Mouse (Mus musculus) G1E (cell line): ENCODE data around the gene Kcnab3. TPM values are rescaled to one million over a fixed set of nuclear protein-coding genes. Genes with fewer than 3 reads are reported as not detected.

Source experiments
- ATAC-seq: 2 replicates; pipeline ENCODE4 v1.8.0; 2016; ENCODE audit warnings: mild to moderate bottlenecking; ENCODE audit not compliant: insufficient number of reproducible peaks, poor library complexity, low FRiP score, severe bottlenecking; ENCODE audit errors: extremely low read depth
- DNase-seq: peaks from one replicate; pipeline ENCODE4 v3.0.0; 2012; ENCODE audit warnings: low spot score
- H3K27me3 ChIP-seq: 2 replicates; pipeline ENCODE4 v1.6.1; 2012; ENCODE audit warnings: mild to moderate bottlenecking, low read length, inconsistent platforms; ENCODE audit not compliant: insufficient read depth
- H3K36me3 ChIP-seq: replicated peaks from 2 replicates; pipeline ENCODE3; 2012; ENCODE audit warnings: mild to moderate bottlenecking, inconsistent platforms
- H3K4me1 ChIP-seq: 2 replicates; pipeline ENCODE4 v1.6.1; 2012; ENCODE audit warnings: low read depth, low read length, inconsistent platforms, mixed read lengths; ENCODE audit not compliant: insufficient read depth
- H3K4me3 ChIP-seq: 2 replicates; pipeline ENCODE4 v1.5.1; 2012; ENCODE audit warnings: low read depth, mild to moderate bottlenecking, inconsistent platforms, low read length, moderate library complexity, mixed read lengths
- H3K9me3 ChIP-seq: replicated peaks from 2 replicates; pipeline ENCODE4 v1.6.1; 2012; ENCODE audit warnings: inconsistent platforms
- CTCF ChIP-seq: IDR thresholded peaks from 2 replicates; pipeline ENCODE4 v1.5.1; 2012; ENCODE audit warnings: low read depth, low read length, inconsistent platforms, mixed read lengths
- GATA1 ChIP-seq: IDR thresholded peaks from 2 replicates; pipeline ENCODE4 v1.6.1; 2012; ENCODE audit warnings: borderline replicate concordance, low read length, inconsistent platforms, mixed read lengths
- GATA2 ChIP-seq: IDR thresholded peaks from 2 replicates; pipeline ENCODE4 v1.6.1; 2012; ENCODE audit warnings: low read depth, low read length, inconsistent platforms, borderline replicate concordance
- POLR2AphosphoS5 ChIP-seq: IDR thresholded peaks from 2 replicates; pipeline ENCODE4 v1.6.1; 2012; ENCODE audit warnings: low read depth, low read length, inconsistent platforms; ENCODE audit not compliant: insufficient replicate concordance
- TAL1 ChIP-seq: conservative IDR thresholded peaks from 2 replicates; pipeline ENCODE4 v1.6.1; 2012; ENCODE audit warnings: low read depth, low read length, inconsistent platforms, mixed read lengths
- polyA plus RNA-seq: library from polyadenylated mRNA; stranded (reverse); fragments of >175 nt; gene quantifications from 2 replicates; pipeline ENCODE4 v1.2.3, GENCODE M21; 2012
- total RNA-seq, 2 experiments: library from RNA; stranded (forward) in 1 of 2; stranded (reverse) in 1 of 2; fragments of 200-1000 nt in 1 of 2; fragments of >200 nt in 1 of 2; fragmentation: Nextera tagmentation in 1 of 2; gene quantifications; 2 replicates each; pipeline ENCODE4 v1.2.3; 2014 to 2017

Gene Kcnab3
- total and polyA plus RNA-seq, 3 experiments = 0.27 to 1.2 (median 0.60) TPM

- Histone ChIP-seq H3K27me3 (no peaks in the 10 kb centered on the region), H3K9me3 (no peaks in the 10 kb centered on the region), H3K4me1 (peaks cover 2% of the 10 kb centered on the region; the same call in 1 of the 2 replicates), H3K36me3 (peaks cover 38% of the 10 kb centered on the region), H3K4me3 (no peak overlapping the region)
- ATAC-seq = no peak
- DNase-seq = no peak
- TF ChIP-seq GATA2 (no peak), TAL1 (no peak), CTCF (no peak), GATA1 (no peak), POLR2AphosphoS5 (no peak)
Observed at GRCm38 (mm10) chr11:69381356-69381755, 55.3 kb downstream of the Kcnab3 start.

Other genes starting within 250 kb of the Kcnab3 start
- gene Vamp2, start 237.8 kb upstream of the Kcnab3 start, total RNA-seq (2014; fragmentation: Nextera tagmentation) = 98.4 and 104 TPM in 2 replicates
- 4.4 and 5.8 TPM in 2 replicates for gene Vamp2, start 237.8 kb upstream of the Kcnab3 start, total RNA-seq (2017)
- gene Vamp2, start 237.8 kb upstream of the Kcnab3 start, polyA plus RNA-seq = 31.8 and 32.8 TPM in 2 replicates
- 55.2 and 55.5 TPM in 2 replicates for gene Per1, start 231.0 kb upstream of the Kcnab3 start, total RNA-seq (2014; fragmentation: Nextera tagmentation)
- 8.9 TPM in 2 replicates for gene Per1, start 231.0 kb upstream of the Kcnab3 start, total RNA-seq (2017)
- gene Per1, start 231.0 kb upstream of the Kcnab3 start, polyA plus RNA-seq = 40.6 TPM in 2 replicates
- gene Hes7, start 205.9 kb upstream of the Kcnab3 start, total RNA-seq (2014; fragmentation: Nextera tagmentation) = 0.53 TPM in 1 of 2 replicates, not detected in the other
- gene Hes7, start 205.9 kb upstream of the Kcnab3 start, total RNA-seq (2017) = 0.22 TPM in 1 of 2 replicates, not detected in the other
- 1.2 and 2.0 TPM in 2 replicates for gene Hes7, start 205.9 kb upstream of the Kcnab3 start, polyA plus RNA-seq
- gene 9130213A22Rik, start 203.7 kb upstream of the Kcnab3 start, total RNA-seq (2014; fragmentation: Nextera tagmentation) = 1.4 TPM in 2 replicates
- gene 9130213A22Rik, start 203.7 kb upstream of the Kcnab3 start, total RNA-seq (2017) = 0.17 and 0.82 TPM in 2 replicates
- gene 9130213A22Rik, start 203.7 kb upstream of the Kcnab3 start, polyA plus RNA-seq = 0.10 and 0.25 TPM in 2 replicates
- 1.3 TPM in 1 of 2 replicates, not detected in the other for gene Aloxe3, start 200.4 kb upstream of the Kcnab3 start, total RNA-seq (2014; fragmentation: Nextera tagmentation)
- gene Aloxe3, start 200.4 kb upstream of the Kcnab3 start, total RNA-seq (2017) = 0.16 TPM in 1 of 2 replicates, not detected in the other
- 0.01 TPM in 1 of 2 replicates, not detected in the other for gene Aloxe3, start 200.4 kb upstream of the Kcnab3 start, polyA plus RNA-seq
- gene Alox12b, start 169.3 kb upstream of the Kcnab3 start, total RNA-seq (2014; fragmentation: Nextera tagmentation) = not detected in 2 replicates
- gene Alox12b, start 169.3 kb upstream of the Kcnab3 start, total RNA-seq (2017) = not detected in 2 replicates
- gene Alox12b, start 169.3 kb upstream of the Kcnab3 start, polyA plus RNA-seq = not detected in 2 replicates
- gene Alox8, start 128.4 kb upstream of the Kcnab3 start, total RNA-seq (2014; fragmentation: Nextera tagmentation) = not detected in 2 replicates
- gene Alox8, start 128.4 kb upstream of the Kcnab3 start, total RNA-seq (2017) = 0.06 and 0.49 TPM in 2 replicates
- gene Alox8, start 128.4 kb upstream of the Kcnab3 start, polyA plus RNA-seq = not detected in 2 replicates
- not detected in 2 replicates for gene Gucy2e, start 89.2 kb upstream of the Kcnab3 start, total RNA-seq (2014; fragmentation: Nextera tagmentation)
- gene Gucy2e, start 89.2 kb upstream of the Kcnab3 start, total RNA-seq (2017) = 0.05 and 0.06 TPM in 2 replicates
- not detected in 2 replicates for gene Gucy2e, start 89.2 kb upstream of the Kcnab3 start, polyA plus RNA-seq
- 30.3 and 42.0 TPM in 2 replicates for gene Cntrob, start 2.5 kb upstream of the Kcnab3 start, total RNA-seq (2014; fragmentation: Nextera tagmentation)
- 19.2 and 26.0 TPM in 2 replicates for gene Cntrob, start 2.5 kb upstream of the Kcnab3 start, total RNA-seq (2017)
- gene Cntrob, start 2.5 kb upstream of the Kcnab3 start, polyA plus RNA-seq = 30.8 and 35.4 TPM in 2 replicates
- 138 and 139 TPM in 2 replicates for gene Trappc1, start 2.3 kb upstream of the Kcnab3 start, total RNA-seq (2014; fragmentation: Nextera tagmentation)
- gene Trappc1, start 2.3 kb upstream of the Kcnab3 start, total RNA-seq (2017) = 116 and 127 TPM in 2 replicates
- gene Trappc1, start 2.3 kb upstream of the Kcnab3 start, polyA plus RNA-seq = 7.4 and 10.1 TPM in 2 replicates
- not detected in 2 replicates for gene Rnf227, start 14.2 kb downstream of the Kcnab3 start, total RNA-seq (2014; fragmentation: Nextera tagmentation)
- gene Rnf227, start 14.2 kb downstream of the Kcnab3 start, total RNA-seq (2017) = 0.06 and 0.11 TPM in 2 replicates
- not detected in 2 replicates for gene Rnf227, start 14.2 kb downstream of the Kcnab3 start, polyA plus RNA-seq
- 120 TPM in 2 replicates for gene Chd3, start 43.1 kb downstream of the Kcnab3 start, total RNA-seq (2014; fragmentation: Nextera tagmentation)
- 55.6 and 71.0 TPM in 2 replicates for gene Chd3, start 43.1 kb downstream of the Kcnab3 start, total RNA-seq (2017)
- gene Chd3, start 43.1 kb downstream of the Kcnab3 start, polyA plus RNA-seq = 183 and 212 TPM in 2 replicates
- gene Naa38, start 69.2 kb downstream of the Kcnab3 start, total RNA-seq (2014; fragmentation: Nextera tagmentation) = 96.2 and 98.4 TPM in 2 replicates
- 171 and 204 TPM in 2 replicates for gene Naa38, start 69.2 kb downstream of the Kcnab3 start, total RNA-seq (2017)
- gene Naa38, start 69.2 kb downstream of the Kcnab3 start, polyA plus RNA-seq = 104 and 107 TPM in 2 replicates
- 24.0 and 26.0 TPM in 2 replicates for gene Cyb5d1, start 69.4 kb downstream of the Kcnab3 start, total RNA-seq (2014; fragmentation: Nextera tagmentation)
- gene Cyb5d1, start 69.4 kb downstream of the Kcnab3 start, total RNA-seq (2017) = 36.0 and 41.5 TPM in 2 replicates
- gene Cyb5d1, start 69.4 kb downstream of the Kcnab3 start, polyA plus RNA-seq = 3.5 and 9.1 TPM in 2 replicates
- 2.6 TPM in 2 replicates for gene Tmem88, start 72.0 kb downstream of the Kcnab3 start, total RNA-seq (2014; fragmentation: Nextera tagmentation)
- gene Tmem88, start 72.0 kb downstream of the Kcnab3 start, total RNA-seq (2017) = 0.93 and 1.2 TPM in 2 replicates
- gene Tmem88, start 72.0 kb downstream of the Kcnab3 start, polyA plus RNA-seq = 2.2 and 3.0 TPM in 2 replicates
- 145 and 185 TPM in 2 replicates for gene Kdm6b, start 87.4 kb downstream of the Kcnab3 start, total RNA-seq (2014; fragmentation: Nextera tagmentation)
- 3.9 and 4.8 TPM in 2 replicates for gene Kdm6b, start 87.4 kb downstream of the Kcnab3 start, total RNA-seq (2017)
- gene Kdm6b, start 87.4 kb downstream of the Kcnab3 start, polyA plus RNA-seq = 104 and 111 TPM in 2 replicates
- 0.73 and 1.1 TPM in 2 replicates for gene Dnah2, start 222.9 kb downstream of the Kcnab3 start, total RNA-seq (2014; fragmentation: Nextera tagmentation)
- gene Dnah2, start 222.9 kb downstream of the Kcnab3 start, total RNA-seq (2017) = 2.6 and 3.2 TPM in 2 replicates
- 0.06 and 0.13 TPM in 2 replicates for gene Dnah2, start 222.9 kb downstream of the Kcnab3 start, polyA plus RNA-seq
- gene Efnb3, start 233.9 kb downstream of the Kcnab3 start, total RNA-seq (2014; fragmentation: Nextera tagmentation) = 0.29 and 0.68 TPM in 2 replicates
- gene Efnb3, start 233.9 kb downstream of the Kcnab3 start, total RNA-seq (2017) = 0.27 and 0.29 TPM in 2 replicates
- 0.36 and 0.56 TPM in 2 replicates for gene Efnb3, start 233.9 kb downstream of the Kcnab3 start, polyA plus RNA-seq